Mouse (Mus musculus): Measurements from ENCODE around the gene Vmn1r69.

Gene Vmn1r69

GRCm38 (mm10) chr7:10613559-10613958, at the start of gene Vmn1r69:
Vmn1r69 (minus strand) TSS chr7:10613659.
- CTCF ChIA-PET = no interaction called here

GRCm38 (mm10) chr7:10631232-10631631, 17.8 kb upstream of the Vmn1r69 start, which contains the start of gene Vmn1r70:
Vmn1r70 (plus strand) TSS chr7:10631532.
- CTCF ChIA-PET = no interaction called here

GRCm38 (mm10) chr7:10558385-10558784, 55.1 kb downstream of the Vmn1r69 start, which contains the start of gene Vmn1r68:
Vmn1r68 (minus strand) TSS chr7:10558485.
- CTCF ChIA-PET = no interaction called here

Measured in spleen, embryonic (tissue).